Mouse (Mus musculus) ES-E14 (cell line): Measurements from ENCODE around the gene Polk.

Experiments
- CHD2 ChIP-seq: IDR thresholded peaks from 2 replicates; pipeline ENCODE4 v1.6.1; 2014; ENCODE audit warnings: mild to moderate bottlenecking, low read depth, low read length, inconsistent platforms
- HCFC1 ChIP-seq: IDR thresholded peaks from 2 replicates; pipeline ENCODE4 v1.6.1; 2012; ENCODE audit warnings: low read length, inconsistent platforms, borderline replicate concordance; ENCODE audit not compliant: insufficient read depth
- MAFK ChIP-seq: IDR thresholded peaks from 2 replicates; pipeline ENCODE4 v1.6.1; 2014; ENCODE audit warnings: mild to moderate bottlenecking, low read depth, low read length, inconsistent platforms; ENCODE audit not compliant: insufficient read depth
- ZC3H11A ChIP-seq: IDR thresholded peaks from 2 replicates; pipeline ENCODE4 v1.6.1; 2012; ENCODE audit warnings: low read depth, mild to moderate bottlenecking, inconsistent platforms, low read length, borderline replicate concordance
- ZNF384 ChIP-seq: IDR thresholded peaks from 2 replicates; pipeline ENCODE4 v1.6.1; 2012; ENCODE audit warnings: low read depth, low read length, inconsistent platforms

- TF ChIP-seq ZNF384: no peak
- no peak for TF ChIP-seq MAFK
- TF ChIP-seq ZC3H11A: no peak
- TF ChIP-seq HCFC1: no peak
- no peak for TF ChIP-seq CHD2
Observed at GRCm38 (mm10) chr13:96510635-96511034, 31.7 kb downstream of the Polk start.
